Mouse (Mus musculus) embryonic facial prominence, embryonic 10.5 days (tissue): ENCODE data around the gene Vmn1r192. TPM values are rescaled to one million over a fixed set of nuclear protein-coding genes. Genes with fewer than 3 reads are reported as not detected.
"Not testable (repeated sequence)": the region's sequence is repeated elsewhere in the genome, so short reads cannot be mapped to it uniquely, and the experiment has no call there.

Source experiments
- DNase-seq: peaks from one replicate; pipeline ENCODE4 v3.0.0-alpha.2; 2017; ENCODE audit warnings: low spot score
- H3K27ac ChIP-seq: fragments of 300-500 bp; sonication (generic); replicated peaks from 2 replicates; pipeline ENCODE4 v1.5.1; 2016; ENCODE audit warnings: mild to moderate bottlenecking
- H3K27me3 ChIP-seq: fragments of 300-500 bp; sonication (generic); replicated peaks from 2 replicates; pipeline ENCODE4 v1.6.1; 2016; ENCODE audit warnings: low read depth, mild to moderate bottlenecking; ENCODE audit not compliant: poor library complexity, severe bottlenecking
- H3K36me3 ChIP-seq: fragments of 300-500 bp; sonication (generic); replicated peaks from 2 replicates; pipeline ENCODE4 v1.6.1; 2016; ENCODE audit warnings: mild to moderate bottlenecking, moderate library complexity
- H3K4me1 ChIP-seq: fragments of 300-500 bp; sonication (generic); 2 replicates; pipeline ENCODE4 v1.6.1; 2016
- H3K4me3 ChIP-seq: fragments of 300-500 bp; sonication (generic); 2 replicates; pipeline ENCODE4 v1.5.1; 2016; ENCODE audit warnings: mild to moderate bottlenecking, moderate library complexity
- H3K9me3 ChIP-seq: fragments of 300-500 bp; sonication (generic); 2 replicates; pipeline ENCODE4 v1.6.1; 2016; ENCODE audit warnings: mild to moderate bottlenecking
- WGBS: fragments of 180-500 bp; shearing (Covaris S2); methylation state at CpG from one replicate; pipeline ENCODE4 v1.1.7; 2016; 5-methylcytosine and 5-hydroxymethylcytosine counted together
- microRNA-seq: library from miRNA; unstranded; fragments of <30 nt; microRNA quantifications from one replicate; pipeline ENCODE4, GENCODE M21; 2017
- polyA plus RNA-seq: library from polyadenylated mRNA; unstranded; fragments of >200 nt; fragmentation: Nextera tagmentation; extraction: Ambion mirVana; gene quantifications from 2 replicates; pipeline ENCODE4 v1.2.1, GENCODE M21; 2016

Vmn1r192 gene
- not detected in 2 replicates for polyA plus RNA-seq

GRCm38 (mm10) chr13:22191041-22191440 lies at the start of gene Vmn1r192:
Gene Vmn1r192, minus strand, starts transcription at chr13:22191141.
- Histone ChIP-seq H3K27ac (no peak within 1 kb of the TSS), H3K36me3 (no peaks in the 10 kb centered on the region), H3K4me1 (no peaks in the 10 kb centered on the region), H3K4me3 (no peak within 1 kb of the TSS), H3K27me3 (no peaks in the 10 kb centered on the region), H3K9me3 (no peaks in the 10 kb centered on the region)
- DNase-seq, result no peak

- 86% methylated on average over 1 of the region's 1 CpGs for WGBS
- not testable (repeated sequence) for H3K4me3 ChIP-seq, H3K36me3 ChIP-seq, H3K4me1 ChIP-seq, H3K27ac ChIP-seq, H3K27me3 ChIP-seq, DNase-seq, H3K9me3 ChIP-seq
These were observed 32.1 kb upstream of the Vmn1r192 start, which contains the start of gene Vmn1r193 for GRCm38 (mm10) chr13:22223060-22223459. Gene Vmn1r193, minus strand, starts transcription at chr13:22223160.

GRCm38 (mm10) chr13:22192756-22193155 lies 1.8 kb upstream of the Vmn1r192 start:
- not testable (repeated sequence) for H3K27me3 ChIP-seq, H3K4me3 ChIP-seq, H3K27ac ChIP-seq, H3K4me1 ChIP-seq, H3K36me3 ChIP-seq, H3K9me3 ChIP-seq, DNase-seq
- WGBS, result 74% methylated on average over 3 of the region's 3 CpGs

GRCm38 (mm10) chr13:22190385-22190784 lies 556 bp downstream of the Vmn1r192 start:
- Histone ChIP-seq H3K4me3 (no peak overlapping the region), H3K4me1 (no peaks in the 10 kb centered on the region), H3K9me3 (no peaks in the 10 kb centered on the region), H3K27me3 (no peaks in the 10 kb centered on the region), H3K27ac (no peak overlapping the region), H3K36me3 (no peaks in the 10 kb centered on the region)
- no peak for DNase-seq
- WGBS, result 88% methylated on average over 2 of the region's 2 CpGs

GRCm38 (mm10) chr13:22189313-22189712 lies 1.6 kb downstream of the Vmn1r192 start:
- H3K36me3 ChIP-seq, result no peaks in the 10 kb centered on the region
- no peak overlapping the region for H3K4me3 ChIP-seq
- H3K9me3 ChIP-seq, result no peaks in the 10 kb centered on the region
- 92% methylated on average over 2 of the region's 2 CpGs for WGBS
- H3K27ac ChIP-seq, result no peak overlapping the region
- H3K4me1 ChIP-seq, result no peaks in the 10 kb centered on the region
- DNase-seq, result no peak
- no peaks in the 10 kb centered on the region for H3K27me3 ChIP-seq

- WGBS, result 63% methylated on average over 1 of the region's 1 CpGs
- no peak within 1 kb of the TSS for H3K4me3 ChIP-seq
- no peaks in the 10 kb centered on the region for H3K27me3 ChIP-seq
- no peaks in the 10 kb centered on the region for H3K4me1 ChIP-seq
- no peak within 1 kb of the TSS for H3K27ac ChIP-seq
- no peaks in the 10 kb centered on the region for H3K36me3 ChIP-seq
- no peaks in the 10 kb centered on the region for H3K9me3 ChIP-seq
- DNase-seq, result no peak
These were observed 7.1 kb downstream of the Vmn1r192 start, which contains the start of gene Vmn1r191 for GRCm38 (mm10) chr13:22183869-22184268. Gene Vmn1r191, minus strand, starts transcription at chr13:22183969.

GRCm38 (mm10) chr13:22168416-22168815 lies 22.5 kb downstream of the Vmn1r192 start:
- 93% methylated on average over 15 of the region's 15 CpGs for WGBS
- no peaks in the 10 kb centered on the region for H3K36me3 ChIP-seq
- H3K27ac ChIP-seq, result no peak overlapping the region
- H3K4me3 ChIP-seq, result no peak overlapping the region
- H3K4me1 ChIP-seq, result no peaks in the 10 kb centered on the region
- no peaks in the 10 kb centered on the region for H3K27me3 ChIP-seq
- H3K9me3 ChIP-seq, result peaks cover 7% of the 10 kb centered on the region
- no peak for DNase-seq

- 76% methylated on average over 5 of the region's 5 CpGs for WGBS
- not testable (repeated sequence) for DNase-seq, H3K4me1 ChIP-seq, H3K27ac ChIP-seq, H3K36me3 ChIP-seq, H3K9me3 ChIP-seq, H3K4me3 ChIP-seq, H3K27me3 ChIP-seq
These were observed 54.2 kb downstream of the Vmn1r192 start for GRCm38 (mm10) chr13:22136495-22137293.

Small RNA genes lying within 50 kb of the gene (microRNA-seq; reads per million reads assigned to microRNA genes)
- gene Gm23282 (not detected), gene Gm25084 (not detected)

Other genes with a start within 250 kb of the Vmn1r192 start
- gene Zfp184, start 246.0 kb downstream of the Vmn1r192 start, polyA plus RNA-seq, result 23.1 and 24.9 TPM in 2 replicates
- gene Pom121l2, start 209.9 kb downstream of the Vmn1r192 start, polyA plus RNA-seq, result 0.06 TPM in 1 of 2 replicates, not detected in the other
- gene Prss16, start 181.4 kb downstream of the Vmn1r192 start, polyA plus RNA-seq, result 0.13 and 0.54 TPM in 2 replicates
- gene Hist1h2ah, start 155.6 kb downstream of the Vmn1r192 start, polyA plus RNA-seq, result 8.0 and 8.8 TPM in 2 replicates
- 8.5 and 10.0 TPM in 2 replicates for gene Hist1h2bk, start 155.3 kb downstream of the Vmn1r192 start, polyA plus RNA-seq
- 37.1 and 38.7 TPM in 2 replicates for gene Hist1h4i, start 149.8 kb downstream of the Vmn1r192 start, polyA plus RNA-seq
- gene Hist1h2ag, start 148.2 kb downstream of the Vmn1r192 start, polyA plus RNA-seq, result 75.8 and 77.8 TPM in 2 replicates
- 12.4 and 15.1 TPM in 2 replicates for gene Hist1h2bj, start 147.9 kb downstream of the Vmn1r192 start, polyA plus RNA-seq
- not detected in 2 replicates for gene Vmn1r188, start 106.7 kb downstream of the Vmn1r192 start, polyA plus RNA-seq
- gene Vmn1r189, start 85.3 kb downstream of the Vmn1r192 start, polyA plus RNA-seq, result not detected in 2 replicates
- gene Vmn1r191, start 7.2 kb downstream of the Vmn1r192 start, polyA plus RNA-seq, result not detected in 2 replicates
- gene Vmn1r193, start 32.0 kb upstream of the Vmn1r192 start, polyA plus RNA-seq, result not detected in 2 replicates
- not detected in 2 replicates for gene Vmn1r194, start 53.1 kb upstream of the Vmn1r192 start, polyA plus RNA-seq
- not detected in 2 replicates for gene Vmn1r195, start 79.4 kb upstream of the Vmn1r192 start, polyA plus RNA-seq
- gene Vmn1r196, start 98.8 kb upstream of the Vmn1r192 start, polyA plus RNA-seq, result not detected in 2 replicates
- gene Vmn1r197, start 133.4 kb upstream of the Vmn1r192 start, polyA plus RNA-seq, result not detected in 2 replicates
- not detected in 2 replicates for gene Vmn1r198, start 159.2 kb upstream of the Vmn1r192 start, polyA plus RNA-seq
- not detected in 2 replicates for gene Vmn1r199, start 188.7 kb upstream of the Vmn1r192 start, polyA plus RNA-seq
- gene Vmn1r200, start 199.2 kb upstream of the Vmn1r192 start, polyA plus RNA-seq, result not detected in 2 replicates